Mouse (Mus musculus): ENCODE measurements around the gene Anapc2.

DNA sequence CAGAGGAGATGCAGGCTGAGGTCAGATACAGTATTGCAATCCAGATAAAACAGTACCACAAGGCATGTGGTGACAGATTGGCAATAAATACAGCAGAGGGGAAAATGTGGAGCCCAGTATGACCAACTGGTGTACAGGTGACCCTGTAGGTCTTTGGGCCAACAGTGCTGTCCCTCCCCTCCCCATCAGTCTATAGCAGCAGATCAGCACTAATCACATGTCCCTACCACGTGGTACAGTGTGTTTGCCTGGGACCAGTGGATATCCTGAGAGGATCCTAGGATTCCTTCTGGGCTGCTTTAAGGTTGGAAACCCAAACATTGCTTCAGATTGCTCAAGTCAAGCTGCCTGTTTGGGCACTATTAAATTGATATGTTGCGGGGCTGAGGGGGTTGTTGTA, 61.3 kb downstream of the Anapc2 start:
- no peak for TF ChIP-seq CTCF (IDR thresholded peaks at IDR 0.05; ENCODE audit: control insufficient read depth, insufficient read depth, insufficient read length)
- no peak for TF ChIP-seq FOSL1 (IDR thresholded peaks at IDR 0.05; ENCODE audit: insufficient read depth, low read length, poor library complexity, severe bottlenecking)
- TF ChIP-seq USF1 (IDR thresholded peaks at IDR 0.05; ENCODE audit: low read depth), result no peak
